Mouse (Mus musculus) neural tube, embryonic 15.5 days (tissue): ENCODE measurements at regions not wholly inside any gene's neighbourhood (a gene's known extent, or its start where the extent isn't known, plus 50 kb on each side); places are given as distances from the start of the nearest gene placed in this dataset.
"Not testable (repeated sequence)": the region's sequence is repeated elsewhere in the genome, so short reads cannot be mapped to it uniquely, and the experiment has no call there.

ENCODE experiments used
- ATAC-seq: fragments of 200-750 bp; cut with Nextera tagmentation; 2 replicates; pipeline ENCODE4 v1.8.0; 2017; ENCODE audit warnings: mild to moderate bottlenecking, moderate TSS enrichment, moderate library complexity; ENCODE audit not compliant: low FRiP score
- H3K27ac ChIP-seq: fragments of 300-500 bp; sonication (generic); replicated peaks from 2 replicates; pipeline ENCODE4 v1.5.1; 2015; ENCODE audit warnings: mild to moderate bottlenecking, inconsistent platforms
- H3K27me3 ChIP-seq: fragments of 300-500 bp; sonication (generic); replicated peaks from 2 replicates; pipeline ENCODE4 v1.6.1; 2015; ENCODE audit warnings: inconsistent platforms
- H3K36me3 ChIP-seq: fragments of 300-500 bp; sonication (generic); 2 replicates; pipeline ENCODE4 v1.6.1; 2015; ENCODE audit warnings: inconsistent platforms
- H3K4me1 ChIP-seq: fragments of 300-500 bp; sonication (generic); 2 replicates; pipeline ENCODE4 v1.6.1; 2015; ENCODE audit warnings: inconsistent platforms
- H3K4me2 ChIP-seq: fragments of 300-500 bp; sonication (generic); 2 replicates; pipeline ENCODE4 v1.6.1; 2015; ENCODE audit warnings: inconsistent platforms, mild to moderate bottlenecking, moderate library complexity
- H3K4me3 ChIP-seq: fragments of 300-500 bp; sonication (generic); replicated peaks from 2 replicates; pipeline ENCODE4 v1.5.1; 2015; ENCODE audit warnings: mild to moderate bottlenecking, inconsistent platforms
- H3K9ac ChIP-seq: fragments of 300-500 bp; sonication (generic); replicated peaks from 2 replicates; pipeline ENCODE4 v1.6.1; 2015; ENCODE audit warnings: mild to moderate bottlenecking, inconsistent platforms
- H3K9me3 ChIP-seq: fragments of 300-500 bp; sonication (generic); replicated peaks from 2 replicates; pipeline ENCODE4 v1.6.1; 2016; ENCODE audit warnings: inconsistent platforms
- WGBS: fragments of 180-500 bp; shearing (Covaris S2); methylation state at CpG from one replicate; pipeline ENCODE4 v1.1.7; 2015; ENCODE audit warnings: mixed read lengths; 5-methylcytosine and 5-hydroxymethylcytosine counted together

DNA sequence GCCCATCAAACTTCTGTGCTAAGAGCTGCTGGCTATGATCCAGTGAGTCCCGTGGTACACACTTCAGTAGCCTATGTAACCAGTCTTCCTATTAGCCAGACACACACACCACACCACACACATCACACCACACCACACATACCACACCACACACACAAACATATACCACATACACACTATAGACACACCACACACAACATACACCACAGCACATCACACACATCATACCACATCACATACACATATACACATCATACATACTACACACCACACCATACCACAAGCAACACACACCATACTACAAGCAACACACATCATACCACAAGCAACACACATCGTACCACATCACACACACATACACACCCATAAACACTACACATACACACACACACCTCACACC is 119.7 kb upstream of the Arid1b start:
- no peak for ATAC-seq

GRCm38 (mm10) chr17:4875086-4876046 is 118.8 kb upstream of the Arid1b start:
- 86% methylated on average over 10 of the region's 10 CpGs for WGBS
- no peak overlapping the region for H3K9ac ChIP-seq
- no peaks in the 10 kb centered on the region for H3K36me3 ChIP-seq
- H3K9me3 ChIP-seq, result no peaks in the 10 kb centered on the region
- no peak overlapping the region for H3K27ac ChIP-seq
- no peak overlapping the region for H3K4me3 ChIP-seq
- ATAC-seq, result no peak
- H3K4me1 ChIP-seq, result no peaks in the 10 kb centered on the region
- H3K4me2 ChIP-seq, result no peak overlapping the region
- H3K27me3 ChIP-seq, result no peaks in the 10 kb centered on the region

More for the DNA sequence above, 119.7 kb upstream of the Arid1b start:
- no peaks in the 10 kb centered on the region for H3K9me3 ChIP-seq
- H3K9ac ChIP-seq, result no peak overlapping the region
- H3K4me3 ChIP-seq, result no peak overlapping the region
- 83% methylated on average over 2 of the region's 2 CpGs for WGBS
- H3K4me1 ChIP-seq, result no peaks in the 10 kb centered on the region
- H3K4me2 ChIP-seq, result no peak overlapping the region
- no peak overlapping the region for H3K27ac ChIP-seq
- H3K27me3 ChIP-seq, result no peaks in the 10 kb centered on the region
- H3K36me3 ChIP-seq, result no peaks in the 10 kb centered on the region

- no peak overlapping the region for H3K27ac ChIP-seq
- H3K27me3 ChIP-seq, result no peaks in the 10 kb centered on the region
- 90% methylated on average over 4 of the region's 4 CpGs for WGBS
- no peak overlapping the region for H3K4me2 ChIP-seq
- no peaks in the 10 kb centered on the region for H3K36me3 ChIP-seq
- H3K9me3 ChIP-seq, result no peaks in the 10 kb centered on the region
- no peak for ATAC-seq
- H3K4me1 ChIP-seq, result no peaks in the 10 kb centered on the region
- no peak overlapping the region for H3K9ac ChIP-seq
- no peak overlapping the region for H3K4me3 ChIP-seq
Observed at GRCm38 (mm10) chr17:4876431-4876830, 117.7 kb upstream of the Arid1b start.

DNA sequence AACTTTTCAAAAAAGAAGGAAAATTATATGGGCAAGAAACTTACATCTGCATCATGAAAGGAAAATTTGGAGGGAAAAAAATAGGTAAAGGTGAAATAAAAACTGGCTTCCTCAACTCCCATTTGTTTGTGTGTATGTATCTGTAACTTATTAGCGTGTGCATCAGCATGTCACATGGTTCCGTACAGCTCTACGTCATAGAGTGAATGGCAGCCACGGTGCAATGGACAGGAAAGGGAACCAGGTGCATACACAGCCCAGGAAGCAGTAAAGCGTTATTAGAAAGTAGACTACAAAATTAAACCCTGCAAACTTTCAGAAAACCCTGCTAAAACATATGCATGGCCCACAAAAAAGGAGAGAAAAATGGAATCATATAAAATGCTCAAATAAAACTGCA is 112.7 kb upstream of the Arid1b start:
- Histone ChIP-seq H3K36me3 (no peaks in the 10 kb centered on the region), H3K4me1 (no peaks in the 10 kb centered on the region), H3K4me2 (no peak overlapping the region), H3K27ac (no peak overlapping the region), H3K27me3 (no peaks in the 10 kb centered on the region), H3K4me3 (no peak overlapping the region), H3K9ac (no peak overlapping the region), H3K9me3 (no peaks in the 10 kb centered on the region)
- WGBS, result 93% methylated on average over 5 of the region's 5 CpGs
- ATAC-seq, result no peak

GRCm38 (mm10) chr17:4884083-4884482 is 110.0 kb upstream of the Arid1b start:
- Histone ChIP-seq H3K9me3 (no peaks in the 10 kb centered on the region), H3K4me2 (no peak overlapping the region), H3K27ac (no peak overlapping the region), H3K9ac (no peak overlapping the region), H3K4me1 (no peaks in the 10 kb centered on the region), H3K27me3 (no peaks in the 10 kb centered on the region), H3K4me3 (no peak overlapping the region), H3K36me3 (no peaks in the 10 kb centered on the region)
- WGBS, result 93% methylated on average over 2 of the region's 2 CpGs
- no peak for ATAC-seq

DNA sequence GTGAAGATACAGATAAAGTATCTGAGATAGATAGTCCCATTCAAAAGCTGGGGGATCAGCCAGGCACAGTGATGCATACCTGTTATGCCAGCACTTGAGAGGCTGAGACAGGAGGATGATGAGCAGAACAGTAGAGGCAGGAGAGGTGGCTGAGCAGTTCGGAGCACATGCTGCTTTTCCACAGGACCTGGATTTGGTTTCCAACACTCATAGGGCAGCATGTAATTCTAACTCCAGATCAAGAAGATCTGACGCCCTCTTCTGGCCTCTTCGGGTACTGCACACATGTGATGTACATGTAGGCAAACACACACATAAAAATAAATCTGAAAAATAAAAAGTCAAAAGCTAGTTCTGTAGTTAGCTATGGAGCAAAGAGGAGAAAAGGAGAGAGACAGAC is 109.4 kb upstream of the Arid1b start:
- Histone ChIP-seq H3K4me3 (no peak overlapping the region), H3K4me2 (no peak overlapping the region), H3K36me3 (no peaks in the 10 kb centered on the region), H3K27me3 (no peaks in the 10 kb centered on the region), H3K9me3 (no peaks in the 10 kb centered on the region), H3K27ac (no peak overlapping the region), H3K4me1 (no peaks in the 10 kb centered on the region), H3K9ac (no peak overlapping the region)
- 78% methylated on average over 3 of the region's 3 CpGs for WGBS
- no peak for ATAC-seq

DNA sequence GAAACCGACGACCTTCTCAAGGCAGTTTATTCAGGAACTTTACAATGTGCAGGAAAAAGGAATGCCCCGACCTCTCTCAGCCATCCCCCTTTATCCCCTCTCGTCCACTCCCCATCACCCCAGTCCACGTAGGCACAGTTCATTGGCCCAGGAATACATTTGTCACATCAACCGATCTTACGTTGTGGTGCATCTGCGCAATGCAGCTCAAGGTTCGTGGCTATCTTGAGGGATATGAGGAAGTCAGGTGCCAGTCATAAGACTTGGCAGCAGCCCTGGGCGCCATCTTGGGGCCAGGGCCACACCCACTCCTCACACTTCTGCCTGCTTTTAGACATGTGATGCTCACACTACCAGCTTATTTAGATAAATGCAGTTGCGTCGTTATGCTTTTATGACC is 106.8 kb upstream of the Arid1b start:
- H3K9ac ChIP-seq, H3K4me2 ChIP-seq, H3K27me3 ChIP-seq, H3K4me3 ChIP-seq, ATAC-seq, H3K4me1 ChIP-seq, H3K27ac ChIP-seq, H3K36me3 ChIP-seq, H3K9me3 ChIP-seq: not testable (repeated sequence)
- 87% methylated on average over 12 of the region's 12 CpGs for WGBS

DNA sequence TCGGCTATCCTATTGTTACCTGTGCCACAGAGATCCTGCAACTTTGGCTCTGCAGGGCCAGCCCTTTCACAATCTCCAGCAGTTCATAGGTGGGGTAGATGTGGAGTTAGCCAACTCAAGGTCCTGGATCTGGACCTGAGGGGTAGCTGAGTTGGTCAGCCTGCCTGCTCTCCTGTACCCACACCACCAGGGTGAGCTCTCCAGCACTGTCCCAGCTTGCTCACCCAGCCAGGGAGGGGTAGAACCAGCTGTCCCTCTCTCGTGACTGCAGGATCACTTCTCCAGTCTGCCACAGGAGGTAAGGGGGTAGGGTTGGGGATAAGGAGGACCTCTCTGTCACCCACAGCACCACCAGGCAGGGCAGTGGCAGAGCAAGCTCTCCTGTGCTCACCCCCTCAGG is 104.6 kb upstream of the Arid1b start:
- 76% methylated on average over 2 of the region's 2 CpGs for WGBS
- Histone ChIP-seq H3K4me3 (no peak overlapping the region), H3K4me1 (no peaks in the 10 kb centered on the region), H3K27me3 (no peaks in the 10 kb centered on the region), H3K9ac (no peak overlapping the region), H3K36me3 (no peaks in the 10 kb centered on the region), H3K9me3 (no peaks in the 10 kb centered on the region), H3K4me2 (no peak overlapping the region), H3K27ac (no peak overlapping the region)
- ATAC-seq, result no peak

GRCm38 (mm10) chr17:4890131-4890530 is 104.0 kb upstream of the Arid1b start:
- Histone ChIP-seq H3K9me3 (no peaks in the 10 kb centered on the region), H3K4me1 (no peaks in the 10 kb centered on the region), H3K9ac (no peak overlapping the region), H3K4me3 (no peak overlapping the region), H3K36me3 (no peaks in the 10 kb centered on the region), H3K4me2 (no peak overlapping the region), H3K27me3 (no peaks in the 10 kb centered on the region), H3K27ac (no peak overlapping the region)
- WGBS, result 100% methylated on average over 1 of the region's 1 CpGs
- no peak for ATAC-seq

GRCm38 (mm10) chr17:4891576-4891975 is 102.6 kb upstream of the Arid1b start:
- Histone ChIP-seq H3K4me1 (no peaks in the 10 kb centered on the region), H3K4me2 (no peak overlapping the region), H3K9ac (no peak overlapping the region), H3K9me3 (no peaks in the 10 kb centered on the region), H3K27ac (no peak overlapping the region), H3K36me3 (no peaks in the 10 kb centered on the region), H3K4me3 (no peak overlapping the region), H3K27me3 (no peaks in the 10 kb centered on the region)
- 95% methylated on average over 8 of the region's 8 CpGs for WGBS
- ATAC-seq, result no peak

DNA sequence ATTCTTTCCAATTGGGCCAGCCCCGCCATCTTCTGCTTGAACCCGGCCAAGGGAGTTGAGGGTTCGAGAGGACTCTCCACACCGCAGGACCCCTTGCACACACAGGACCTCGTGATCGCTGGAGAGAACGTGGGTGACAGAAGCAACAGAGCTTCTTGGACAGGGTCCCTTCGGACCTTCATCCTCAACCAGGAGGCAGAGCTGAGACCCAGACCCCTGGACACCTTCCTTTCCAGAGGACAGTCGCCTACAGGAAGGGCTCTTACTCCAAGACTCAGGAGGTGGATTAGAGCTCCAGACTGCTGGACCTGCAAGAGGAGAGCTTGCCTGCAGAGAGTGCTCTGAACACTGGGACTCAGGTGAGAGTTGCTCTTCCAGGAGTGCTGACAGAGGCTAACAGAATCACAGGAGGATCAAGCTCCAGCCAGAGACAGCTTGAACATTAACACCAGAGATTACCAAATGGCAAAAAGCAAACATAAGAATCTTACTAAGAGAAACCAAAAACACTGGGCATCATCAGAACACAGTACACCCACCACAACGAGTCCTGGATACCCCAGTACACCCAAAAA is 99.3 kb upstream of the Arid1b start:
- not testable (repeated sequence) for H3K4me1 ChIP-seq, H3K4me2 ChIP-seq, H3K9ac ChIP-seq, H3K27ac ChIP-seq, H3K9me3 ChIP-seq, H3K36me3 ChIP-seq, H3K4me3 ChIP-seq, ATAC-seq, H3K27me3 ChIP-seq
- 90% methylated on average over 10 of the region's 10 CpGs for WGBS

- Histone ChIP-seq H3K9ac (no peak overlapping the region), H3K9me3 (no peaks in the 10 kb centered on the region), H3K4me1 (peaks cover 9% of the 10 kb centered on the region), H3K27me3 (no peaks in the 10 kb centered on the region), H3K36me3 (no peaks in the 10 kb centered on the region), H3K4me2 (no peak overlapping the region), H3K27ac (no peak overlapping the region), H3K4me3 (no peak overlapping the region)
- ATAC-seq, result no peak
- 70% methylated on average over 3 of the region's 3 CpGs for WGBS
Observed at GRCm38 (mm10) chr17:4903129-4903528, 91.0 kb upstream of the Arid1b start.
